Mouse (Mus musculus) cerebellum, postnatal 4 days (tissue): ENCODE measurements around the gene Tgfbr2.

ENCODE experiments used
- DNase-seq, 2 experiments: peaks; one replicate each; pipeline ENCODE4 v3.0.0; 2022; ENCODE audit warnings: low spot score in 2 of 2, mixed read lengths in 1 of 2

Tgfbr2 gene

GRCm38 (mm10) chr9:116193535-116193881 is 18.3 kb upstream of the Tgfbr2 start:
- DNase-seq, result no peak

GRCm38 (mm10) chr9:116192826-116193534 is 17.8 kb upstream of the Tgfbr2 start:
- no peak for DNase-seq

DNA sequence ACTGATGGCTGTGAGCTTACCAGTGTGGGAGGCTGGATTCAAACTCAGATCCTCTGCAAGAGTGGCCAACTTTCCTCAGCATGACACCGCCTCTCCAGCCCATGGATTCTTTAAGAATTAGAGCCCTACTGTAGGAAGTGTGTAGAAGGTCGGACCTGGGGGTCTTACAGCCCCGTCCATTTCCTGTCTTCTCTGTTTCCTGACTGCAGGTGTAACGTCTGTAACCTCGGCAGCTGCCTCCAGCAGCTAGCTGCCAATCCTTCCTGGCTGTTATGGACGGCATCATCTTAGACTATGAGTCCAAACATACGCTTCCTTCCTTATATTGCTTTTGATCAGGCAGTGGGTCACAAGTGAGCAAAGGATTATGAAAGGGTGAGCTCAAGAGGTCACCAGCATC is 17.1 kb upstream of the Tgfbr2 start:
- no peak for DNase-seq

- DNase-seq, result no peak
These were observed 14.7 kb upstream of the Tgfbr2 start for GRCm38 (mm10) chr9:116189831-116190230.

GRCm38 (mm10) chr9:116188952-116189666 is 13.9 kb upstream of the Tgfbr2 start:
- no peak for DNase-seq

DNA sequence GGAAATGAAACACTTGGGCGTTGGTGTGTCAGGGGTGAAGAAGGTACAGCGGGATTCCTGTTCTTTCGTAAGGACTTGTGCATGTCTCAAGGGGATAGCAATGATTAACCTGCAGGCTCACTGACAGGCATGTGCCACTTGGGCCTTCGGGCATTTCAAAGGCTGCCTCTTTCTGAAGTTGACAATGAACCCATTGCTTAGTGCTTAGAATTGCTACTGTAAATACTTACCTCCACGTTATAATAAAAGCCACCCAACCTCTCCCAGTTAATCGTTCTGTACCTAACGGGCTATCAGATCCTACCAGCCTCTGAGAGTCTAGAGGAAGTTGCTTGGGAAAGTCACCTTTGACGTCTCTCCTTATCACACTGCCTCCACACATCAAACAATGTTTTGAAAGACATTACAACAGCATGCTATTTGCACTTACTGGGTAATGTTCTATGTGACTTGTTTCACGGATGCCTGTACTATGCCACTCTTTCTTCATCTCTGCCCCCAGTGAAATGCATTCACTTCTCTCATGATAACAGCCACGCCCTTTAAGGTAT is 12.1 kb upstream of the Tgfbr2 start:
- DNase-seq, result no peak

- no peak for DNase-seq
These were observed 9.7 kb upstream of the Tgfbr2 start for GRCm38 (mm10) chr9:116184903-116185302.

- DNase-seq, result no peak
These were observed 7.9 kb upstream of the Tgfbr2 start for GRCm38 (mm10) chr9:116183035-116183434.

- DNase-seq, result no peak
These were observed 6.4 kb upstream of the Tgfbr2 start for GRCm38 (mm10) chr9:116181608-116182007.

- no peak for DNase-seq
These were observed 3.0 kb upstream of the Tgfbr2 start for GRCm38 (mm10) chr9:116178151-116178550.

DNA sequence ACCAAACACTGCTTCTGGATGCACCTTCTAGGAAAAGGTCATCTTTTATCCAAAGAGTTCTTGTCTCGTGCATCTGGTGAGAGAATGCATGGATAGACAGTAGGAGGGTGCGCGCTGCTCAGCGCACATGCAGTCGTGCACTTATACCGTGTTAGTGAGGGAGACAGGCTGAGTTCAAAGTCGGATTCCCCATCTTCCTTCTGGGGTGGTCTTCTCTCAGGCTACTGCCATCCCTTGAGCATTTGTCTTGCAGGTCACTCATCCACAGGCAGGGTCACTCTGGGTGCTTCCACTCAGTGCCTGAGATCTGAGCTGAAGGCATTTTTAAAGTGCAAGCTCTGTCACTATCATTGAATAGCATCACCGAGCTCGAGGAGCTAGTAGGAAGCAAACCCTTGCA is 1.9 kb upstream of the Tgfbr2 start:
- no peak for DNase-seq

- DNase-seq, result no peak
These were observed 442 bp upstream of the Tgfbr2 start for GRCm38 (mm10) chr9:116175488-116176115.

GRCm38 (mm10) chr9:116173473-116174170 is 1.5 kb downstream of the Tgfbr2 start:
- DNase-seq, result no peak

GRCm38 (mm10) chr9:116173059-116173458 is 2.1 kb downstream of the Tgfbr2 start:
- DNase-seq, result no peak

- DNase-seq, result no peak
These were observed 6.1 kb downstream of the Tgfbr2 start for GRCm38 (mm10) chr9:116169067-116169466.

GRCm38 (mm10) chr9:116167304-116167880 is 7.8 kb downstream of the Tgfbr2 start:
- DNase-seq, result no peak

- DNase-seq, result no peak
These were observed 8.8 kb downstream of the Tgfbr2 start for GRCm38 (mm10) chr9:116166363-116166762.

DNA sequence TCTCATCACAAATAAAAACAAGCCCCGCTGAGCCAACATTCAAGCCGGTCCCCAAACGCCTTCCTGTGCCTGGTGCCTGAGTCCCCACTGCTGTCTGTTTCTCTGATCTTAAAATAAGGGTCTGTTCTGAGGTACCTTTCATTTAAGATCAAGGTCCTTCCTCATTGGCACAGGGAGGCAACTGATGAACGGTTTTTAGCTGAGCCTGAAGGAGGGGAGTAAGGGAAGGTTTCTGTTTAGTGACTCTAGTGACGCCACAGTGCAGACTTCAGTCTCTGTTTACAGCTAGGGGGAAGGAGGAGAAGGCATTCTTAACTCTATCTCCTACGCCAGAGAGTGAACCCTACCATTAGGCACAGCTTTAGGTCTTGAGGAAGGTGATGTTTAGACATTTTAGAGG is 11.3 kb downstream of the Tgfbr2 start:
- no peak for DNase-seq

DNA sequence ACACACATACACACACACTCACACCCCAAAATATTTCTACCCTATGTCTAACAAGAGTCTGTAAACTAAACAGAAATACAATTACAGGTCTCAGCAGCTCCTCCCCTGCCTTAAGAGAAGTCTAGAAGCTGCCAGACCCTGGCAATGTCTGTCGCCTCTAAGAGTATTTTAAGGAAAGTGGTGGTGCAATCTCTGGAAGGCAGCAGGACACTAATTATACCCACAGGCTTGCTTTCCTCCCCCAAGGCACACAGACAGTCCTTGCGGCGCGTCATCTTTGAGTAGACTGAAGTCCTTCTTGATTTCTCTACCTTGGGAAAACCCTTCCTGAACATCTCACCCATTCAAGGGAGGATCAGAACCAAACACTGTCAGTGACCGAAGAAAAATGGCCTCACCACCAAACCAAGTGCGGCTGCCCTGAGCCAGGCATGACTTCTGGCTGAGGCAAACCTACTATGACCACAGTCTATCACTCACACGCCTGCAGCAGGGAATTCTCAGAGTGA is 12.2 kb downstream of the Tgfbr2 start:
- no peak for DNase-seq

- DNase-seq, result no peak
These were observed 14.3 kb downstream of the Tgfbr2 start for GRCm38 (mm10) chr9:116160860-116161259.

DNA sequence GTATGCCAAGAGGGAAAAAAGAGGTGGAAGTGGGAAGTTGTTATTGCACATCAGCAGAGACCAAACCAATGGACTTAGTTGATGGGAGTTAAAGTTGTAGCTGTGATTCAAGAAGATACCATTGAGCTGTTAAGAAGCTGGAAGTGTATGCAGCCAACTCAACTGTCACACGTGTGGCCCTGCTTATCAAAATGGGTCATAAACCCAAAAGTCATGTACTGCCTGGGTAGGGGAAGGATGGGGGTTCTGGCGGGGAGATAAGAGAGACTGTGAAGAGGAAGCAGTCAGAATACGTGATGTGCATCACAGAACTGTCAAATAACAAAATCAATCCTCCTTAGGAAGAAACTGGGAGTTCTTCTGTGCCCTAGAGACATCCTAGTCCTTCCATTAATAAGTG is 15.1 kb downstream of the Tgfbr2 start:
- DNase-seq, result no peak

GRCm38 (mm10) chr9:116156501-116156900 is 18.7 kb downstream of the Tgfbr2 start:
- DNase-seq, result no peak
